Mouse (Mus musculus) kidney, adult 2 months (tissue): Measurements from ENCODE around the gene Slc7a14.

Experiments
- CTCF ChIP-seq: fragments of 200-500 bp; conservative IDR thresholded peaks from 2 replicates; pipeline ENCODE4 v1.5.1; 2011; ENCODE audit warnings: low read depth, mild to moderate bottlenecking, control low read depth, low read length, moderate library complexity, mixed read lengths; ENCODE audit not compliant: insufficient read depth, insufficient read length
- POLR2A ChIP-seq: fragments of 200-500 bp; IDR thresholded peaks from one replicate; pipeline ENCODE4 v1.6.1; 2011; ENCODE audit warnings: low read depth, low read length, control low read depth

- TF ChIP-seq CTCF: peak; percentile 47
- no peak for TF ChIP-seq POLR2A
These were observed 72.2 kb downstream of the Slc7a14 start for GRCm38 (mm10) chr3:31237936-31238335.
